Mouse (Mus musculus) stomach, embryonic 14.5 days (tissue): Measurements from ENCODE around the gene Ppp1r9a. TPM values are rescaled to one million over a fixed set of nuclear protein-coding genes. Genes with fewer than 3 reads are reported as not detected.
A peak's percentile ranks its signal among the peaks of the same experiment; 100 is the strongest.

Source experiments
- ATAC-seq: fragments of 200-750 bp; cut with Nextera tagmentation; 2 replicates; pipeline ENCODE4 v1.8.0; 2017; ENCODE audit warnings: low read depth, moderate TSS enrichment; ENCODE audit not compliant: insufficient number of reproducible peaks, insufficient read depth, low FRiP score
- H3K27ac ChIP-seq: fragments of 300-500 bp; sonication (generic); 2 replicates; pipeline ENCODE4 v1.5.1; 2014; ENCODE audit warnings: mild to moderate bottlenecking, low read length, moderate library complexity, mixed read lengths
- H3K27me3 ChIP-seq: fragments of 300-500 bp; sonication (generic); 2 replicates; pipeline ENCODE4 v1.6.1; 2014; ENCODE audit warnings: low read length, control low read depth, mixed read lengths; ENCODE audit not compliant: control insufficient read depth, insufficient read depth
- H3K36me3 ChIP-seq: fragments of 300-500 bp; sonication (generic); 2 replicates; pipeline ENCODE4 v1.6.1; 2014; ENCODE audit warnings: mild to moderate bottlenecking, control low read depth, low read length, moderate library complexity, mixed read lengths; ENCODE audit not compliant: control insufficient read depth, insufficient read depth
- H3K4me1 ChIP-seq: fragments of 300-500 bp; sonication (generic); 2 replicates; pipeline ENCODE4 v1.6.1; 2014; ENCODE audit warnings: low read length, control low read depth, mixed read lengths; ENCODE audit not compliant: control insufficient read depth, insufficient read depth
- H3K4me2 ChIP-seq: fragments of 300-500 bp; sonication (generic); replicated peaks from 2 replicates; pipeline ENCODE4 v1.6.1; 2014; ENCODE audit warnings: low read depth, low read length, control low read depth
- H3K4me3 ChIP-seq: fragments of 300-500 bp; sonication (generic); 2 replicates; pipeline ENCODE4 v1.5.1; 2014; ENCODE audit warnings: low read depth, low read length, control low read depth
- H3K9ac ChIP-seq: fragments of 300-500 bp; sonication (generic); replicated peaks from 2 replicates; pipeline ENCODE4 v1.6.1; 2014; ENCODE audit warnings: low read depth, mild to moderate bottlenecking, control low read depth, low read length, moderate library complexity, mixed read lengths
- H3K9me3 ChIP-seq: fragments of 300-500 bp; sonication (generic); 2 replicates; pipeline ENCODE4 v1.6.1; 2016; ENCODE audit warnings: low read depth, low read length, control low read depth; ENCODE audit not compliant: control insufficient read depth
- WGBS: fragments of 180-500 bp; shearing (Covaris S2); extraction: QIAGEN DNeasy Blood & Tissue Kit; methylation state at CpG from one replicate; pipeline ENCODE4 v1.1.7; 2014; 5-methylcytosine and 5-hydroxymethylcytosine counted together
- polyA plus RNA-seq: library from polyadenylated mRNA; unstranded; fragments of >200 nt; fragmentation: Nextera tagmentation; extraction: Ambion mirVana; gene quantifications from 2 replicates; pipeline ENCODE4 v1.2.1, GENCODE M21; 2014

The Ppp1r9a gene
- polyA plus RNA-seq, 1 experiment from 2014 or later, result 36.3 TPM

- H3K4me1 ChIP-seq, result peaks cover 13% of the 10 kb centered on the region; the same call in 1 of the 2 replicates
- no peak overlapping the region for H3K9ac ChIP-seq
- H3K4me3 ChIP-seq, result no peak overlapping the region
- H3K27ac ChIP-seq, result peak overlapping the region; percentile 63; the same call in 1 of the 2 replicates
- H3K36me3 ChIP-seq, result no peaks in the 10 kb centered on the region
- H3K27me3 ChIP-seq, result no peaks in the 10 kb centered on the region
- ATAC-seq, result no peak
- H3K9me3 ChIP-seq, result no peaks in the 10 kb centered on the region
- H3K4me2 ChIP-seq, result no peak overlapping the region
- WGBS, result 16% methylated on average over 8 of the region's 8 CpGs
These were observed 178.4 kb downstream of the Ppp1r9a start for GRCm38 (mm10) chr6:5081099-5081498.

- Histone ChIP-seq H3K4me2 (no peak overlapping the region), H3K27me3 (no peaks in the 10 kb centered on the region), H3K27ac (no peak overlapping the region; the same call in 1 of the 2 replicates), H3K36me3 (no peaks in the 10 kb centered on the region), H3K9ac (no peak overlapping the region), H3K9me3 (no peaks in the 10 kb centered on the region), H3K4me3 (no peak overlapping the region), H3K4me1 (peaks cover 13% of the 10 kb centered on the region; the same call in 1 of the 2 replicates)
- ATAC-seq, result no peak
These were observed 179.4 kb downstream of the Ppp1r9a start for GRCm38 (mm10) chr6:5082144-5082543.

GRCm38 (mm10) chr6:5082740-5083139 lies 180.0 kb downstream of the Ppp1r9a start:
- H3K4me2 ChIP-seq, result no peak overlapping the region
- 43% methylated on average over 2 of the region's 2 CpGs for WGBS
- ATAC-seq, result no peak

DNA sequence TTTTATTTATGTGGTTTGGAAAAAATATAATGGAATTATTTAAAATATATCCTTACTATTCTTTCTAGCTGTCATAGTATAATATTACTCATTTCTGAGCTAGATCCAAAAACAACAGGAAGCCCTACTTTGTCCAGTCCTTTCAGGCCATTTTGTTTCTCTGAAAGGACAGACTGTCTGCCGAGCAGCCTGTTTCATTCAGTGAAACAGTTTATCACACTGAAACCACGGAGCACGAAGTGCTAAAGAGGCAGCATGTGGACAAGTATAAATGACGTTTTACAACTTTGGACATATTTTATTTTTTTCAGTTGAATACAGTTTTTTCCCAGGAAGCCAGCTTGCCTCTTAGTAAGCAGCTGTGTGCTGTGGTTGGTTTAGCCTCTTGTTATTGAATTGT lies 181.2 kb downstream of the Ppp1r9a start:
- Histone ChIP-seq H3K27me3 (no peaks in the 10 kb centered on the region), H3K4me3 (no peak overlapping the region), H3K36me3 (no peaks in the 10 kb centered on the region), H3K9me3 (no peaks in the 10 kb centered on the region), H3K9ac (no peak overlapping the region), H3K4me1 (peaks cover 13% of the 10 kb centered on the region; the same call in 1 of the 2 replicates), H3K27ac (no peak overlapping the region; the same call in 1 of the 2 replicates), H3K4me2 (no peak overlapping the region)
- ATAC-seq, result no peak
- WGBS, result 14% methylated on average over 4 of the region's 4 CpGs

More at GRCm38 (mm10) chr6:5082740-5083139, 180.0 kb downstream of the Ppp1r9a start:
- no peaks in the 10 kb centered on the region for H3K9me3 ChIP-seq
- H3K9ac ChIP-seq, result no peak overlapping the region
- H3K27ac ChIP-seq, result no peak overlapping the region
- H3K4me3 ChIP-seq, result no peak overlapping the region
- peaks cover 13% of the 10 kb centered on the region; the same call in 1 of the 2 replicates for H3K4me1 ChIP-seq
- H3K27me3 ChIP-seq, result no peaks in the 10 kb centered on the region
- no peaks in the 10 kb centered on the region for H3K36me3 ChIP-seq

DNA sequence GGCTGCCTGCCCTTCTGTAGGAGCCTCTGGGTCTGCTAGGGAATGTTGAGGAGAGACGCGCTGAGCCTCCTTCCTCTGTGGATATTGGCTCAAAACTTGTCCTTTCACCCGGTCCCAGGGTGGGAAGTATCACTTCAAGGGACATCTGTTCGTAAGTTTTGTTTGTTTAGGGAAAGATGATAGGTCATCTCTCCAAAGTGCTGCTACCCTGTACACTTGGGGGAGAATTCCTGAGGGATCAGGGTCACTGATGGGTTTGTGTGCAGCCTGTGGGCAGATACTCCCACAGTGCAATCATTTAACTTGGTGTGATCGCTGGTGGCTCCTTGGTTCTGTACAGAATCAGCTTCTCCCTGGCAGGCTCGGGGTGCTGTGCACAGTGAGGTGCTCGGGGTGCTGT lies 189.2 kb downstream of the Ppp1r9a start:
- no peak for ATAC-seq
- H3K4me3 ChIP-seq, result no peak overlapping the region
- H3K9ac ChIP-seq, result no peak overlapping the region
- H3K27me3 ChIP-seq, result no peaks in the 10 kb centered on the region
- H3K4me2 ChIP-seq, result no peak overlapping the region
- no peak overlapping the region for H3K27ac ChIP-seq
- no peaks in the 10 kb centered on the region for H3K9me3 ChIP-seq
- no peaks in the 10 kb centered on the region for H3K36me3 ChIP-seq
- H3K4me1 ChIP-seq, result peaks cover 3% of the 10 kb centered on the region; the same call in 1 of the 2 replicates
- WGBS, result 64% methylated on average over 7 of the region's 7 CpGs

GRCm38 (mm10) chr6:5092795-5093194 lies 190.1 kb downstream of the Ppp1r9a start:
- 84% methylated on average over 4 of the region's 4 CpGs for WGBS
- Histone ChIP-seq H3K4me3 (no peak overlapping the region), H3K36me3 (no peaks in the 10 kb centered on the region), H3K4me2 (no peak overlapping the region), H3K9ac (no peak overlapping the region), H3K27me3 (no peaks in the 10 kb centered on the region), H3K4me1 (peaks cover 3% of the 10 kb centered on the region; the same call in 1 of the 2 replicates), H3K27ac (no peak overlapping the region), H3K9me3 (no peaks in the 10 kb centered on the region)
- no peak for ATAC-seq

GRCm38 (mm10) chr6:5093516-5093915 lies 190.8 kb downstream of the Ppp1r9a start:
- WGBS, result 47% methylated on average over 4 of the region's 4 CpGs
- Histone ChIP-seq H3K9me3 (no peaks in the 10 kb centered on the region), H3K4me3 (no peak overlapping the region), H3K27ac (peak overlapping the region; percentile 30; the same call in 1 of the 2 replicates), H3K27me3 (no peaks in the 10 kb centered on the region), H3K36me3 (no peaks in the 10 kb centered on the region), H3K4me2 (no peak overlapping the region), H3K4me1 (peaks cover 3% of the 10 kb centered on the region; the same call in 1 of the 2 replicates), H3K9ac (no peak overlapping the region)
- no peak for ATAC-seq

- 69% methylated on average over 9 of the region's 9 CpGs for WGBS
These were observed 192.8 kb downstream of the Ppp1r9a start for GRCm38 (mm10) chr6:5095365-5095973.

More at GRCm38 (mm10) chr6:5095365-5095973, 192.8 kb downstream of the Ppp1r9a start:
- peaks cover 13% of the 10 kb centered on the region; the same call in 1 of the 2 replicates for H3K4me1 ChIP-seq
- H3K9ac ChIP-seq, result no peak overlapping the region
- no peaks in the 10 kb centered on the region for H3K9me3 ChIP-seq
- no peak overlapping the region for H3K4me2 ChIP-seq
- no peak overlapping the region for H3K27ac ChIP-seq
- H3K27me3 ChIP-seq, result no peaks in the 10 kb centered on the region
- H3K36me3 ChIP-seq, result no peaks in the 10 kb centered on the region; the same call in 1 of the 2 replicates
- no peak for ATAC-seq
- no peak overlapping the region for H3K4me3 ChIP-seq
